Mouse (Mus musculus) cerebellum, postnatal 36 days (tissue): ENCODE data around the gene Irak4.

ENCODE experiments used
- DNase-seq, 2 experiments: peaks; one replicate each; pipeline ENCODE4 v3.0.0; 2021 to 2022; ENCODE audit warnings: mixed read lengths in 2 of 2

Gene Irak4

DNA sequence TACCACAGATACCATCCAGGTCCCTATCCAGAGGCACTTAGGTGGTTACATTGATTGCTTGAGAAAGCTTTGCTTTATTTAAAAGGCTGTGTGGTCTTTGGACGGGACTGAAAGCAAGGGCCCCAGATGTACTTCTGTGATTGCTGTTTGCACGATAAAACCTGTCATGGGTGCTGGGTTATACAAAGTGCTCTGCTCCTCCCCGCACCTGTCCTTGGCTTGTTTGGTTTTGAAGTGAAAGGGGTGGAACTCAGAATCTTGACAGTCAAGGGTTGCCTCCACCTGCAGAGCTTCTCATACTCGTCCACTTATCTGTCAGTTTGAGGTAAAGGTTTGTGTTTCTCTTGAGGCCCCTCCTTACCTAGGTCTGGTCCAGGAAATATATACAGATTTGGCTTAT, 87.1 kb downstream of the Irak4 start:
- no peak for DNase-seq
